Mouse (Mus musculus) spleen, postnatal 10 days (tissue): ENCODE results near the gene Shtn1.

Experiments
- DNase-seq, 2 experiments: peaks; one replicate each; pipeline ENCODE4 v3.0.0; 2021 to 2022; ENCODE audit warnings: low spot score in 2 of 2

Gene Shtn1

GRCm38 (mm10) chr19:59052053-59052452 lies 23.8 kb downstream of the Shtn1 start:
- no peak for DNase-seq

- no peak for DNase-seq
These were observed 24.3 kb downstream of the Shtn1 start for GRCm38 (mm10) chr19:59051622-59052021.

GRCm38 (mm10) chr19:59048852-59049251 lies 27.0 kb downstream of the Shtn1 start:
- no peak for DNase-seq

- no peak for DNase-seq
These were observed 28.4 kb downstream of the Shtn1 start for GRCm38 (mm10) chr19:59047511-59047910.

- no peak for DNase-seq
These were observed 34.8 kb downstream of the Shtn1 start for GRCm38 (mm10) chr19:59041086-59041485.

- DNase-seq = no peak
These were observed 37.1 kb downstream of the Shtn1 start for GRCm38 (mm10) chr19:59038793-59039192.

DNA sequence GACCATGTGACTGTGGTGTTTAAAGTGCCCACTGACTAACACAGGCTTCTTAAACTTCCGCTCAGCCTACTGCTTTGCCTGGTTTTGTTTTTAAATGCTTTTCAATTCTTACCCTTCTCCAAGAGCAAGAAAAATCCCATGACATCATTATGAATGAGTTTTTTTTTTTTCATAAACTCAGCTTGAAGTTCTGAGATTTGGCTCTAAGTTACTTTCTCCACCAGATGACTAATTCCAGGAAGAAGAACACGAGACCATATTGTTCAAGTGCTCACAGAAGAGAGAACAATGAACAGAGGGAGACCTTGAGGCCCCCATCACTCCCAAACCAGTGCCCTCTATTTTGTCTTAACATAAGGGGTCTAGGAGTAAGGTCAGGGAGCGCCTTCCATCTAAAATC lies 39.1 kb downstream of the Shtn1 start:
- no peak for DNase-seq

DNA sequence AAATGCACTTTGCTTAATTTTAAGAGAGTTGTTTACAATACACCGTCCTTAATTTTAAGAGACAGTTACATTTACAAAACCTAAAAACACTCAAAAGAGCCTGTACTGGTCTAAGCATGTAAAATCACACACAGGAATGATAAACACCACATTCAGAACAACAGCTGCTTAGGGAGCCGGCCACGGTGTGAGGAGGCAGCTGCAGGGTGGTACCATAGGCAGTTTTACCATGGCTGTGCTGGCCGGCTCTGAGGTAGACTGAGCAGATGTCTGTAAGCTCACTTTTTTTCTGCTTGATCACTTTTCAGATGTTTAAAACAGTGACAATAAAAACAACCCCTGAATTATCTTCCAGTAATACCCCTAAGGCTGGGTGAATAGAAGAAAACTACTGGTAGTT lies 42.7 kb downstream of the Shtn1 start:
- no peak for DNase-seq

DNA sequence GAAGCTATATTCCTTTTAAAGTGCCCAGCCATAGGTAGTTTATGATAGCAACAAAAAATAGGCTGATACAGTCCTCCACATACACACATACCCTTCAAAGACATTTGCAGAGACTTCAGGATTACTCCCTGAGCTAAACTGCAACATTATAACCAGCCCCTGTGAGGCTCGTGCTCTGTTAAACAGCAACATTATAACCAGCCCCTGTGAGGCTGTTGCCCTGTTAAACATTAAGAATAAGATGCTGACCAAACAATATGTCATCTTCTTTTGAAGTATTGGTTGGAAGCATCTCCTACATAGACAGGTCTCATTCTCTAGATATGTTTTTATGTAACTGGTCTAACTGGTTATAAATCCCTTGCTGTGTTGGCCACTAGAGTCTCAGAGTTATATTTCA lies 45.7 kb downstream of the Shtn1 start:
- DNase-seq = no peak

DNA sequence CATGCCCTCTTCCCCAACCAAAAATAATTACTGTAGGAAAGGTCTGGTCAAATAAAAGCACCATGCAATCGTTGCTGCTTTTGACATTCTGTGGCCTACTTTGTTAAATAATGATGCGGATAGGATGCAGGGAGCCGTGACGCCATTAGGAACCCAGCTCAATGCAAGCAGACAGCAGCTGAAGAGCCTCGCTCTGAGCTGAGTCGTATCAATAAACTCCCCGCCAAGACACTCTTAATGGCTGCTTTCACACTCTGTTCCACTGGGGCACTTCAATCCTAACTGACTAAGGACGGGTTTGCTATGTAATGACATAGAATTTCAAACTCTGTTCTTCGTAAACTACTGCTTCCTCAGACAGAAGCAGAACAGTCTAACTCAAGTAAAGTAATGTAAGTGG lies 46.9 kb downstream of the Shtn1 start:
- DNase-seq = no peak

DNA sequence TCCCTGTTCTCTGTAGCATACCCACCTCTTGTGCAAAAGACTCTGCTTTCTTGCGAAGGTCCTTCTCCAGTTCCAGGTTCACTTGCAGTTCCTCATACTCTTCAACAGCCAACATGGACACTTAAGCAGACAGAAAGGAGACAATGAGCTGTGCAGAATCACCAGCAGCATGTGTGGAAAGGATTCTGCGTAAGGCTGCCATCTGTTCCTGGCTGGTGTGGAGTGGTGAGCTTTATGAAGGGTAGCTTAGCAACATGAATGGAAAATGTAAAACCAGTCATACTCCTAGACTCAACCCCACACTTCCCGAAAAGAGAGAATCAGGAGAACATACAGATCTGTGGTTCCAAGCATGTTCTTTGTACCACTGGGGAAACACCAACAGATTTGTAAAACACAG lies 47.8 kb downstream of the Shtn1 start:
- DNase-seq = no peak

GRCm38 (mm10) chr19:59023876-59024275 lies 52.0 kb downstream of the Shtn1 start:
- DNase-seq = no peak

DNA sequence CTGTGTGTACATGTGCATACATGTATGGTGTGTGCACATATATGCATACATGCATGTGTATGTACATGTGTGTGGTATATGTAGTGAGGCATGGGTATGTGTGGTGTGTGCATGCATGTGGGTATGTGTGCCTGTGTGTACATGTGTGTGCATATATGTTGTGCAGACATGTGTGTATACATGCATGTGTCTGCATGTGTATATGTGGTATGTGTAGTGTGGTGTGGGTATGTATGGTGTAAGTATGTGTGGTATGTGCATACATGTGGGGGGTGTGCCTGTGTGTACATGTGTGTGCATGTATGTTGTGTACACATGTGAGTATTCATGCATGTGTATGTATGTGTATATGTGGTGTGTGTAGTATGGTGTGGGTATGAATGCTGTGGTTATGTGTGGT lies 54.3 kb downstream of the Shtn1 start:
- no peak for DNase-seq

DNA sequence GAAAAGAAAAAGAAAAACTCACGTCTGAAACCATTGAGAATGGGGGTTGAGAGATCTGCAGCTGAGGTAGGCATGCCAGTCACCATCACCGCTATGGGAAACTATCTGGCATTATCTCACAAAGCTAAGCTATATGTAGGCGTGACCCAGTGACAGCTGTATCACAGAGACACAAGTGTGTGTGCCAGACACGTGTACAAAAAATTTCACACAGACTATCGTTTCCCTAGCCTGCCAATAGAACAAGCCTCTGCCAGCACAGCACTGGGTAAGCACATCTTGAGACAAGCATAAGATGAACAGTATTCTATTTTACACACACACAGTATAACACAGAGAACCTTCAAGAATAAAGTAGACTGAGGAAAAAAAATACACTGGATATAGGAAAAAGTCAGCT lies 65.1 kb downstream of the Shtn1 start:
- DNase-seq = no peak

- DNase-seq = no peak
These were observed 69.1 kb downstream of the Shtn1 start for GRCm38 (mm10) chr19:59006577-59007340.

DNA sequence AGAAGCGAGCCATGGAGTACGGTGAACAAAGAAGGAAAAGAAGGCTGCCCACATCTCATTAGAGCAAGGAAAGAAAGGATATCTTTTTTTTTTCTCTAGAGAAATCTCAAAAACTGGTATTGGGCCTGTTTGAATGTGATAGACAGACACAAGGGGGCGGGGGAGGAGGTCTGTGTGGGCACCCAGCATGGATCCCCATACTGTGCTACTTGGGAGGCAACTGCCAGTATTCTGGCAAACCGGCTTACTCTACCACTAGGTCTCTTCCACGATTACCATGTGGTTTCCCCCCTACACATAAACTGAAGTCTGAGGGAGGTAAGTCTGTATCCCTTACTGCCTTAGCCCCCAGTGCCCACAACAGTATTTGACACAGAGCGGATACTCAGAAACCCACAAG lies 73.1 kb downstream of the Shtn1 start:
- DNase-seq = no peak

DNA sequence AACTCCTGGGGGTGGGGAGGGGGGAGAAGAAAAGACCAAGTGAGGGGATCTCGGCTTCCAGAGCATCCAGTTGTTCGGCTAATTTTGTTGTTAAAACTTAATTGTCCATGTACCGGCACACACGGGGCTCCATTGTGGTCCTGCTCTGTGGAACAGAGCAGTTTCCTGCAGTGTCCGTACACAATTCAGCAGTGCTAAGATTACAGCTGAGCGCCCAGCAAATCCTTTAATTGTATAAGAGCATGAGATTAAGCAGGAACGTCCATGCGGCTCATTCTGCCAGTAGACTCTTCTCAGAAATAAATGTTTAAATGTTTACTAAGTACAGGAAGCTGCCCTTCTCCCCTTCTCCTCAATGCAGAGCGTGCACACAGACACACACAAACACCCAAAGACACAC lies 94.3 kb downstream of the Shtn1 start:
- DNase-seq = no peak

DNA sequence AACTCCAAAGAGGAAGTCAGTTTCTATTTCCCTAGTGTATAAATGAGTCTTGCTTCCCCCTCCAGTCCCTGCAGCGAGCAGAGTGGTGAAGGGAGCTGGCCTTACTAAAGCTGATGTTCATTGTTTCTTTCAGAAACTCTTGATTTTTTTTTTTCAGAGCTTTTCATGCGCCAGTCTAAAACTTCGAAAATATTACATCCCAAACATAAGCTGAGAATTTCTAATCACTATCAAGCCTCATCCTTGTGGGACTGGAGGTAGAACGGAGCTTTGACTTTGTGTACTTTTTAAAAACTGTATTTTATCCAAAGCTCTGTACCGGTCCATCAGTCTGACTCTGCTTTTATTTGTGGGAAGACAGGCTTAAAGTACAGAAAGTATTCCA lies 95.9 kb downstream of the Shtn1 start:
- DNase-seq = no peak

DNA sequence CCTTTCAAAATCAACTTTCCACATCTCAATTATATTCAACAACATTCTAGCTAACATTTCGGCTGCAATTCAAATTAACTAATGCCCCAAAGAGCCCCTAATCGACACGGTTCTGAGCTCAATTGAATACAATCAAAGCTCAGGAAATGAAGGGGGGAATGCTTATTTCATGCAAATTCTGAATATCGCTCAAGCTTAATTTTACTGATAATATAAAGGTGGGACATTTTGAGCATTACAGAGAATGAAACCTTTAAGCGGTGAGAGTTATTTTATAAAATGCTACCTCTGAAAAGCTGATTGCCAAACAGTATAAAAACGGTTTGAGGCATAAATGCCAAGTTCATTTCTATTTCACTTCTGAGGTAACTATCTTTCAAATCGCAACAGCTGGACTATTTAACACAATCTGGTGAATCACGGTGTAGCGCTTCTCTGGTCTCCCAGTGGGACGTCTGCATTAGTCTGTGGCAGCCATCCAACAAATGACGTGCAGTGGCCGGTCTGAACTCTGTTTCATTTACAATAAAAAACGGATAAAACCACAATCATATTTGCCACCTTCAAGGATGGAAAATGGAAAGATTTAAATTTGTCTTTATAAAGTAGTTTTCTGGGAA lies 96.4 kb downstream of the Shtn1 start:
- no peak for DNase-seq

DNA sequence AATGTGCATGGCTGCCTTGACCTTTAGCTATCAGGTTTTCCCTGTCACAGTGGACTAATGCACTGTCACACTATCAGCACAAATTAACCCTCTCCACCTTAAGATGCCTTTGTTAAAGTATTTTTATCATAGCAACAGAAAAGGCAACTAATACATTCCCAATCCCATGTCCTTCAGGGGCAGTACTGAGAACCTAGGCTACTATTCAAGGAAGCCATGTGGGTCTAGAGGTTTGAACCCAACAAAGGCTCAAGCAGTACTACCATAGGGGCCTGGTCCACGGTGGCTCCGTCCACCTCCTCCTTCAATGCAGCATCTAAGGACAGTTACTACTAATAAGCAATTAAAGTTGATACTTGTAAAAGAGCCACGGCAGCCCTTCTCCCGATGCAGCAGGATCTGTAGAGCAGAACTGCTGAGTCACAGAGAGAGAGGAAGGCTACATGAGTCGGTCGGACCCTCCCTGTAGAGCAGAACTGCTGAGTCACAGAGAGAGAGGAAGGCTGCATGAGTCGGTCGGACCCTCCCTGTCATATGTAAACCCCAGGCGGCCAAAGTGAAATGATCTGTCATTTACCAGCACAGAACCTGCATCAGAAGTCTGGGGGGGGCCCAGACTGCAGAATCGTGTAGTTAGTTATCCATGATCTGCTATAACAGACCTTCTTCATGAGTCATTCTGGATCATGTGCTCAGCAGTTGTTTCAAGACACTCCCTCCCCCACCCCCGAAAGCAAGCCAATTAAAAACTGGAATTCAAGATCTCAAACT lies 97.3 kb downstream of the Shtn1 start:
- DNase-seq = no peak

DNA sequence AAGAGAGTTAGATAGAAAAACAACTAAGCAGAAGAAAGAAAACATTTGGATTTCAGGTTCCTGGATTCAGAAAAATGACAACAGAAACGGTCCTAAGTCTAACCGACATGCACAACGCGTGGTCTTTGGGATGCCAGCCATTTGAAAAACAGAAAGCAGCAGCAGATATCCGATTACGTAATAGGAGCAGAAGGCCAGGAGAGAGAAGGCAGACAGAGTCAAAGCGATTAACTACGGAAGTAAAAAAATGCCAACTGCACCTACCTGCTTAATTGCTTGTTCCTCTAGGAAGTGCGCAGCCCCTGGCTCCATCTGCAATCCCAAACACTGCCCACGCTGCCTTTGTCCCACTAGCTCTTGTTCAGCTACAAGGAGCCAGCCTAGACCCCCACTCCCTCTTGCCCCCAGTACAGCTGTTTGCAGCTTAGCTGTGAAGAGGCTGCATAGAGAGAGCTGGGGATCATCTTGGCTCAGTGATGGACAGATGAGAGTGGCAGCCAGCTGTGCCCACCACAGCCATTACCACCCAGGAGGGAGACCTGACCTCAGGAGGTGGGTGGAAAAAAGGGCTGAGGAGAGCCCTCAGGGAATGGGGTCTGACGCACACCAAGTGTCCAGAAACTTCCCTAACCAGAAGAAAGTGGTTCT lies 100.6 kb downstream of the Shtn1 start:
- no peak for DNase-seq

- no peak for DNase-seq
These were observed 101.8 kb downstream of the Shtn1 start for GRCm38 (mm10) chr19:58974126-58974525.
